Mouse (Mus musculus) CH12.LX (cell line): ENCODE measurements around the gene Gbx2. TPM values are rescaled to one million over a fixed set of nuclear protein-coding genes. Genes with fewer than 3 reads are reported as not detected.

Experiments used
- DNase-seq: peaks from one replicate; pipeline ENCODE4 v3.0.0-alpha.2; 2013; ENCODE audit errors: extremely low read depth
- H3K27ac ChIP-seq: 2 replicates; pipeline ENCODE4 v1.5.1; 2012; ENCODE audit warnings: low read depth, mild to moderate bottlenecking, control low read depth, moderate library complexity; ENCODE audit not compliant: insufficient read depth
- H3K27me3 ChIP-seq: replicated peaks from 2 replicates; pipeline ENCODE3; 2012; ENCODE audit warnings: inconsistent platforms
- H3K36me3 ChIP-seq, 2 experiments: replicated peaks in 1 of 2; 2 replicates each; pipeline versions ENCODE3 to v1.6.1; 2012; ENCODE audit warnings: inconsistent platforms in 1 of 2, low read length in 1 of 2, mild to moderate bottlenecking in 1 of 2, mixed read lengths in 1 of 2, moderate library complexity in 1 of 2; ENCODE audit not compliant: control insufficient read depth in 1 of 2, insufficient read depth in 1 of 2
- H3K4me1 ChIP-seq, 2 experiments: 2 replicates each; pipeline ENCODE4 v1.6.1; 2012; ENCODE audit warnings: inconsistent platforms in 1 of 2, moderate library complexity in 1 of 2; ENCODE audit not compliant: insufficient read depth in 2 of 2, control insufficient read depth in 1 of 2
- H3K4me2 ChIP-seq: 2 replicates; pipeline ENCODE4 v1.6.1; 2012; ENCODE audit warnings: low read depth, mild to moderate bottlenecking, control low read depth; ENCODE audit not compliant: poor library complexity, insufficient read depth, severe bottlenecking
- H3K4me3 ChIP-seq, 3 experiments: fragments of 150-350 bp in 1 of 3; sonication (generic) in 1 of 3; replicated peaks in 1 of 3; 2 replicates each; pipeline versions ENCODE3 to v1.5.1; 2011 to 2012; ENCODE audit warnings: low read depth in 2 of 3, low read length in 2 of 3, mild to moderate bottlenecking in 2 of 3, moderate library complexity in 2 of 3, control low read depth in 1 of 3, improper control_type of control experiment in 1 of 3, inconsistent platforms in 1 of 3, mixed read lengths in 1 of 3; ENCODE audit not compliant: poor library complexity in 1 of 3
- H3K79me2 ChIP-seq: replicated peaks from 2 replicates; pipeline ENCODE4 v1.6.1; 2012; ENCODE audit warnings: mild to moderate bottlenecking, moderate library complexity; ENCODE audit not compliant: control insufficient read depth, poor library complexity, insufficient read depth, severe bottlenecking; ENCODE audit errors: extremely low read depth
- H3K9ac ChIP-seq: 2 replicates; pipeline ENCODE4 v1.6.1; 2012; ENCODE audit warnings: low read depth, mild to moderate bottlenecking, control low read depth, moderate library complexity; ENCODE audit not compliant: insufficient read depth
- H3K9me3 ChIP-seq: replicated peaks from 2 replicates; pipeline ENCODE3; 2012; ENCODE audit warnings: low read length, inconsistent platforms, mixed read lengths
- CHD1 ChIP-seq: IDR thresholded peaks from 2 replicates; pipeline ENCODE4 v1.6.1; 2012; ENCODE audit warnings: low read depth, low read length, improper control_type of control experiment, inconsistent platforms
- E2F4 ChIP-seq: IDR thresholded peaks from 2 replicates; pipeline ENCODE4 v1.6.1; 2011; ENCODE audit warnings: low read depth, low read length, improper control_type of control experiment; ENCODE audit not compliant: insufficient replicate concordance
- ELF1 ChIP-seq: IDR thresholded peaks from 2 replicates; pipeline ENCODE4 v1.6.1; 2014; ENCODE audit warnings: low read depth, mild to moderate bottlenecking, inconsistent platforms, low read length, improper control_type of control experiment
- GABPA ChIP-seq: IDR thresholded peaks from 2 replicates; pipeline ENCODE4 v1.6.1; 2012; ENCODE audit warnings: low read depth, low read length, improper control_type of control experiment, inconsistent platforms; ENCODE audit not compliant: insufficient replicate concordance
- HCFC1 ChIP-seq: IDR thresholded peaks from 2 replicates; pipeline ENCODE4 v1.6.1; 2012; ENCODE audit warnings: low read depth, mild to moderate bottlenecking, inconsistent platforms, low read length, improper control_type of control experiment
- JUND ChIP-seq: conservative IDR thresholded peaks from 2 replicates; pipeline ENCODE4 v1.6.1; 2011; ENCODE audit warnings: low read depth, low read length, improper control_type of control experiment
- MEF2A ChIP-seq: IDR thresholded peaks from 2 replicates; pipeline ENCODE4 v1.6.1; 2014; ENCODE audit warnings: low read depth, mild to moderate bottlenecking, inconsistent platforms, low read length, improper control_type of control experiment, borderline replicate concordance
- MYC ChIP-seq: IDR thresholded peaks from 2 replicates; pipeline ENCODE4 v1.6.1; 2011; ENCODE audit warnings: low read depth, mild to moderate bottlenecking, improper control_type of control experiment, low read length
- NELFE ChIP-seq: IDR thresholded peaks from 2 replicates; pipeline ENCODE4 v1.6.1; 2011; ENCODE audit warnings: low read depth, low read length, improper control_type of control experiment
- TCF12 ChIP-seq: IDR thresholded peaks from 2 replicates; pipeline ENCODE4 v1.6.1; 2014; ENCODE audit warnings: low read depth, mild to moderate bottlenecking, inconsistent platforms, low read length, improper control_type of control experiment
- UBTF ChIP-seq: IDR thresholded peaks from 2 replicates; pipeline ENCODE4 v1.6.1; 2012; ENCODE audit warnings: low read depth, mild to moderate bottlenecking, inconsistent platforms, low read length, improper control_type of control experiment, moderate library complexity
- ZC3H11A ChIP-seq: IDR thresholded peaks from 2 replicates; pipeline ENCODE4 v1.6.1; 2012; ENCODE audit warnings: low read depth, mild to moderate bottlenecking, inconsistent platforms, low read length, improper control_type of control experiment
- ZKSCAN1 ChIP-seq: IDR thresholded peaks from 2 replicates; pipeline ENCODE4 v1.6.1; 2012; ENCODE audit warnings: low read depth, inconsistent platforms, low read length, improper control_type of control experiment, borderline replicate concordance
- ZNF384 ChIP-seq: IDR thresholded peaks from 2 replicates; pipeline ENCODE4 v1.6.1; 2012; ENCODE audit warnings: low read depth, low read length, improper control_type of control experiment, inconsistent platforms
- dilution Hi-C: fragments of 300-500 bp; cut with MboI; formaldehyde crosslinking; loops from 2 replicates; pipeline ENCODE4 v1.14.3; 2020; ENCODE audit warnings: low sequenced_read_pairs; ENCODE audit not compliant: extremely low pct_unique_long_range_greater_than_20kb, extremely low pct_ligation_motif_present
- in situ Hi-C: fragments of 300-500 bp; cut with MboI; formaldehyde crosslinking; loops from 3 replicates; pipeline ENCODE4 v1.14.3; 2019; ENCODE audit warnings: low sequenced_read_pairs, low pct_ligation_motif_present, low pct_unique_long_range_greater_than_20kb, mixed read lengths
- polyA plus RNA-seq: library from polyadenylated mRNA; unstranded; fragments of >175 nt; gene quantifications from 2 replicates; pipeline ENCODE4 v1.2.1, GENCODE M21; 2012; ENCODE audit warnings: low read depth; ENCODE audit not compliant: insufficient read length
- total RNA-seq, 2 experiments: library from RNA; depleted of rRNA; stranded (reverse); fragments of 300-350 nt in 1 of 2; fragments of >200 nt in 1 of 2; gene quantifications; 2 replicates each; pipeline ENCODE4 v1.2.3; 2012 to 2014

The Gbx2 gene
- total and polyA plus RNA-seq, 3 experiments, result not detected

DNA sequence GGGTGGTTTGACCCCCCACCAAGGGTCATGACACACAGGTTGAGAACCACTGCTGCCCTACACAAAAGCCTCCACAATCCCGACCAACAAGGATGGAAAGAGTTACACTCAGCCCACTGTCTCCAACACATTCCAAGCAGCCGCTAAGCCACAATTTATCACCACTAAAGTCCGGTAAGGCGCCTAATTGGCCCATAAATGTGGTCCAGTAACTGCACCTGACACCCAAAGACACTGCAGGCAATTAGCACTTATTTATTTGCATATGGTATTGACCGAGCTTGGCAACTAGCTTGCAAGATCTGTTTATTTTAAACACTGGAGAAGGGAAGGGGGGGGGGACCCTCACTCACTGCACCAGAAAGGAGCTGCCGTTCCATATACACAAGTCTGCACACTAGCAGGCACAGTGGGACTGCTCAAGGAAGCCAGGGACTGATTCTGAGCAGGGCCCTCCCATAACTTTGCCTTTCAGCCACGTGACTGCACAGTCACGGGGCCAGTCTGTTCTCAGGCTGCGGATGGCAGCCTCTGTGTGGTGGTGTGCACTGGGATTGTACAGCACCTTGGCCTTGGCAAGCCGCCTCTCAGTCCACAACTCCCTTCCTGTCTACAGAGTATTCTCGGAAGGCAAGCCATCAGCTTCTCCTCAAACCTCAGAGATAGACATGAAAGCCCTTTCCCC, 31.1 kb downstream of the Gbx2 start:
- peaks cover 86% of the 10 kb centered on the region for H3K9me3 ChIP-seq
- H3K9ac ChIP-seq, result no peak overlapping the region
- H3K4me2 ChIP-seq, result no peak overlapping the region
- no peak for DNase-seq
- H3K36me3 ChIP-seq, result no peaks in the 10 kb centered on the region
- no peak overlapping the region for H3K4me3 ChIP-seq
- dilution Hi-C loops, result no loop called here
- H3K27me3 ChIP-seq, result no peaks in the 10 kb centered on the region
- no peaks in the 10 kb centered on the region for H3K79me2 ChIP-seq
- TF ChIP-seq ZNF384 (no peak), NELFE (no peak), HCFC1 (no peak), MEF2A (no peak), E2F4 (no peak), ELF1 (no peak), ZKSCAN1 (no peak), CHD1 (no peak), GABPA (no peak)
- TF ChIP-seq, all 38 proteins: peak for 0
- Histone ChIP-seq H3K4me1 (no peaks in the 10 kb centered on the region), H3K27ac (no peak overlapping the region)
- in situ Hi-C loops, result no loop called here

DNA sequence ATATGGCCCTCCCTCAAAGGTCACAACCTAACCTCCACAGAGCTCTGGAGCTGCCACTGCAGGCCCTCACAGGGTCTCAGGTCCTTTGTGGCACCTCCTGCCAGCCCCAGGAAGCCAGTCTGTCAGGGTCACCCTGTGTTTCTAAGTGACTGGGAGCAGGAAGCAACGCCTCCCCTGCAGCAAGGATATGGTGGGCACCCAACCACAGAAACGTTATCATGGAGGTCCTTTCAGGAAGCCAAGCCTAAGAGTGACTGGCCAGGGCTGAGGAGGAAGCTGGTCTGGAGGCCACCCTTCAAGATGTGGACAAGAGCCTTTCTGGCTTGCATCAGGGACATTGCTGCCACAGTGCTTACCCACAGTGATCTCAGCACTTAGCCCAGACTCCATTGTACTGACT, 31.9 kb downstream of the Gbx2 start:
- in situ Hi-C loops, result no loop called here
- H3K27me3 ChIP-seq, result no peaks in the 10 kb centered on the region
- H3K4me2 ChIP-seq, result no peak overlapping the region
- H3K9ac ChIP-seq, result no peak overlapping the region
- H3K9me3 ChIP-seq, result peaks cover 86% of the 10 kb centered on the region
- no peaks in the 10 kb centered on the region for H3K79me2 ChIP-seq
- no peak overlapping the region for H3K27ac ChIP-seq
- H3K36me3 ChIP-seq, result no peaks in the 10 kb centered on the region
- H3K4me3 ChIP-seq, result no peak overlapping the region
- no peak for DNase-seq
- no peaks in the 10 kb centered on the region for H3K4me1 ChIP-seq
- dilution Hi-C loops, result no loop called here
- no peak for TF ChIP-seq UBTF
- no peak for TF ChIP-seq TCF12

GRCm38 (mm10) chr1:89895801-89896200, 35.2 kb downstream of the Gbx2 start:
- dilution Hi-C loops, result no loop called here
- in situ Hi-C loops, result no loop called here
- Histone ChIP-seq H3K4me3 (no peak overlapping the region), H3K9me3 (peaks cover 96% of the 10 kb centered on the region), H3K79me2 (no peaks in the 10 kb centered on the region), H3K4me1 (no peaks in the 10 kb centered on the region), H3K4me2 (no peak overlapping the region), H3K27ac (no peak overlapping the region), H3K36me3 (no peaks in the 10 kb centered on the region), H3K27me3 (no peaks in the 10 kb centered on the region), H3K9ac (no peak overlapping the region)
- DNase-seq, result no peak
- TF ChIP-seq ZC3H11A (no peak), JUND (no peak), MYC (no peak), ELF1 (no peak)
